In the genomic region with DNA sequence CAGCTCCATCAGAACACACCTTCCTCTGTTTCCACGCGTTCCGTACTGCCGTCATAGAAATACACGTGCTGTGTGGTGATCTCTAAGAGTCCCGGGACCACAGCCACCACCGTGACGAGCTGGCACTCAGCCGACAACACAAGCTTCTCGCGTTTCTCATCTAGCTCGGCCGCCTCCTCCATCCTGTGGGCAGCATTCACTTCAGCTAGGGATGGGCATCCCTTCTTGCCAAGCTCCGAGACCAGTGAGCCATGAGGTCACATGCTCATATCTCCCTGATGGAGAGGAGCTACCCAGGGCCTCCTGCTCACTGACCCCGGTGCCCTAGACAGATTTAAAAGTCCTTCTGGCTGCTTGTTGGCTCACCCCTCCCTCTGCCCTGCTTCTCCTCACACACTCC, we compare ENCODE assay signal across 20 mouse cellular contexts. TPM values are rescaled to one million over a fixed set of nuclear protein-coding genes. Genes with fewer than 3 reads are reported as not detected.
DNase-seq lines count a peak whose midpoint lies in the region; ATAC-seq and TF ChIP-seq lines count a peak whose summit lies in the region.
"Had no signal": no experiment of that assay in that cellular context is flagged by ENCODE, and none has a peak within 500 bp of the region (broad histone marks: within the 10 kb centered on the region; RNA-seq: fewer than 3 reads in every experiment).

No protein-coding gene starts in this region.

- intact Hi-C loops in left cerebral cortex, adult 2 months (cut with DNase I) = loop anchor here (5.0 kb wide), 1 partner anchor 152 kb away; no protein-coding TSS in a partner anchor

- DNase-seq in kidney, adult 11 months = peak; percentile 82
- DNase-seq in kidney, adult 18-20 months = peak; percentile 55
- DNase-seq in kidney, postnatal 0 days (ENCODE audit: low spot score) = peak; percentile 58
- no peak for DNase-seq in left cerebral cortex, adult 2 months (ENCODE audit: extremely low spot score in 1 of 2, low spot score in 2 of 2)
- DNase-seq in heart, adult 11 months = no peak
- no peak for DNase-seq in limb, embryonic 10.5 days (ENCODE audit: low spot score)
- DNase-seq: adrenal gland, postnatal 10 days; heart, postnatal 4 days; lung, adult 2 months; lung, postnatal 14 days; right cerebral cortex, adult 18-20 months had no signal

- H3K4me1 ChIP-seq in kidney, embryonic 14.5 days (ENCODE audit: control insufficient read depth, insufficient read depth, low read length) = peaks cover 9% of the 10 kb centered on the region; the same call in 1 of the 2 replicates
- H3K4me1 ChIP-seq in kidney, postnatal 0 days (replicated peaks; ENCODE audit: insufficient read depth, low read length) = peaks cover 1% of the 10 kb centered on the region; the same call in 1 of the 2 replicates
- H3K4me1 ChIP-seq in limb, embryonic 10.5 days = peaks cover 32% of the 10 kb centered on the region

- WGBS in kidney, embryonic 14.5 days = 65% methylated on average over 15 of the region's 15 CpGs
- 58% methylated on average over 15 of the region's 15 CpGs for WGBS in kidney, postnatal 0 days
- WGBS in limb, embryonic 10.5 days = 93% methylated on average over 15 of the region's 15 CpGs

- H3K27ac ChIP-seq in kidney, embryonic 14.5 days (ENCODE audit: low read depth, low read length) = no peak overlapping the region
- H3K27ac ChIP-seq in kidney, postnatal 0 days = no peak overlapping the region
- H3K27ac ChIP-seq in left cerebral cortex, adult 2 months = no peak overlapping the region
- H3K27ac ChIP-seq in limb, embryonic 10.5 days = no peak overlapping the region
- H3K27ac ChIP-seq: embryonic facial prominence, embryonic 13.5 days; forebrain, embryonic 12.5 days; hindbrain, embryonic 14.5 days; limb, embryonic 13.5 days; liver, embryonic 12.5 days; stomach, embryonic 15.5 days had no signal

- H3K9me3 ChIP-seq in kidney, embryonic 14.5 days (ENCODE audit: control insufficient read depth, low read length) = no peaks in the 10 kb centered on the region
- no peaks in the 10 kb centered on the region for H3K9me3 ChIP-seq in kidney, postnatal 0 days (replicated peaks; ENCODE audit: low read length)
- H3K9me3 ChIP-seq in limb, embryonic 10.5 days (replicated peaks) = no peaks in the 10 kb centered on the region
- H3K9me3 ChIP-seq: embryonic facial prominence, embryonic 13.5 days; forebrain, embryonic 12.5 days; limb, embryonic 13.5 days; liver, embryonic 12.5 days; stomach, embryonic 15.5 days had no signal

- H3K36me3 ChIP-seq in kidney, embryonic 14.5 days (ENCODE audit: control insufficient read depth, insufficient read depth, low read length) = peaks cover 4% of the 10 kb centered on the region; the same call in 1 of the 2 replicates
- H3K36me3 ChIP-seq in kidney, postnatal 0 days (ENCODE audit: insufficient read depth, low read length) = 0 out of 2 replicates have a peak, but pooled peaks cover 21% of the 10 kb centered on the region
- no peaks in the 10 kb centered on the region for H3K36me3 ChIP-seq in limb, embryonic 10.5 days
- H3K36me3 ChIP-seq: embryonic facial prominence, embryonic 13.5 days; forebrain, embryonic 12.5 days; limb, embryonic 13.5 days had no signal

- no peak overlapping the region for H3K4me3 ChIP-seq in kidney, embryonic 14.5 days (ENCODE audit: low read length)
- H3K4me3 ChIP-seq in kidney, postnatal 0 days (replicated peaks; ENCODE audit: low read depth, low read length) = no peak overlapping the region
- no peak overlapping the region for H3K4me3 ChIP-seq in left cerebral cortex, adult 2 months
- H3K4me3 ChIP-seq in limb, embryonic 10.5 days = no peak overlapping the region
- H3K4me3 ChIP-seq: embryonic facial prominence, embryonic 13.5 days; erythroblast, embryonic 14.5 days; forebrain, embryonic 12.5 days; limb, embryonic 13.5 days; liver, embryonic 12.5 days; stomach, embryonic 15.5 days had no signal

- no peak for ATAC-seq in kidney, embryonic 14.5 days (ENCODE audit: low FRiP score, low TSS enrichment)
- ATAC-seq in kidney, postnatal 0 days (replicated peaks; ENCODE audit: low FRiP score, low read depth) = 0 out of 2 replicates have a peak, but pooled peaks have one; percentile 6
- ATAC-seq: liver, embryonic 12.5 days had no signal

- no peak overlapping the region for H3K9ac ChIP-seq in kidney, embryonic 14.5 days (ENCODE audit: low read depth, low read length)
- H3K9ac ChIP-seq in kidney, postnatal 0 days (ENCODE audit: low read depth, low read length) = no peak overlapping the region
- H3K9ac ChIP-seq: embryonic facial prominence, embryonic 13.5 days; forebrain, embryonic 12.5 days; hindbrain, embryonic 14.5 days; limb, embryonic 13.5 days; liver, embryonic 12.5 days; stomach, embryonic 15.5 days had no signal

- H3K4me2 ChIP-seq in kidney, embryonic 14.5 days (replicated peaks; ENCODE audit: low read depth, low read length) = no peak overlapping the region
- no peak overlapping the region for H3K4me2 ChIP-seq in kidney, postnatal 0 days (ENCODE audit: low read length)
- H3K4me2 ChIP-seq: embryonic facial prominence, embryonic 13.5 days; forebrain, embryonic 12.5 days; hindbrain, embryonic 14.5 days; limb, embryonic 13.5 days; liver, embryonic 12.5 days; midbrain, embryonic 11.5 days; stomach, embryonic 15.5 days had no signal

- TF ChIP-seq CTCF in kidney, postnatal 0 days (IDR thresholded peaks at IDR 0.05; ENCODE audit: low read depth) = no peak
- no peak for TF ChIP-seq CTCF in left cerebral cortex, adult 2 months (IDR thresholded peaks at IDR 0.05)

- peaks cover 5% of the 10 kb centered on the region; the same call in 1 of the 2 replicates for H3K27me3 ChIP-seq in kidney, embryonic 14.5 days (ENCODE audit: control insufficient read depth, insufficient read depth, low read length)
- H3K27me3 ChIP-seq in kidney, postnatal 0 days (ENCODE audit: insufficient read depth, low read length) = no peaks in the 10 kb centered on the region
- H3K27me3 ChIP-seq in limb, embryonic 10.5 days (ENCODE audit: low read depth, poor library complexity, severe bottlenecking) = peaks cover 82% of the 10 kb centered on the region
- H3K27me3 ChIP-seq: liver, embryonic 12.5 days had no signal

RNA-seq across cellular contexts. Expression of a gene that starts 5.9 kb away (rescaled TPM):
- polyA plus RNA-seq in kidney, embryonic 14.5 days (2014; fragmentation: Nextera tagmentation; extraction: Ambion mirVana) = 23.6 and 64.4 TPM in 2 replicates
- 42.3 and 45.7 TPM in 2 replicates for polyA plus RNA-seq in kidney, postnatal 0 days (2015; fragmentation: Nextera tagmentation; extraction: Ambion mirVana)
- total RNA-seq in left cerebral cortex, adult 2 months (2021) = 1 to 10 TPM; 2.7 to 3.6 TPM
- 52.8 and 60.6 TPM in 2 replicates for polyA plus RNA-seq in limb, embryonic 10.5 days (2016; fragmentation: Nextera tagmentation; extraction: Ambion mirVana)

RNA-seq across cellular contexts. Expression of a gene that starts 23.8 kb away (rescaled TPM):
- polyA plus RNA-seq in kidney, embryonic 14.5 days (2014; fragmentation: Nextera tagmentation; extraction: Ambion mirVana) = 2.6 and 4.8 TPM in 2 replicates
- polyA plus RNA-seq in kidney, postnatal 0 days (2015; fragmentation: Nextera tagmentation; extraction: Ambion mirVana) = 2.9 and 3.9 TPM in 2 replicates
- total RNA-seq in left cerebral cortex, adult 2 months (2021) = 10 to 100 TPM; 12.6 to 14.4 TPM
- 0.73 and 0.76 TPM in 2 replicates for polyA plus RNA-seq in limb, embryonic 10.5 days (2016; fragmentation: Nextera tagmentation; extraction: Ambion mirVana)

RNA-seq across cellular contexts. Expression of a gene that starts 26.1 kb away (rescaled TPM):
- polyA plus RNA-seq in kidney, embryonic 14.5 days (2014; fragmentation: Nextera tagmentation; extraction: Ambion mirVana) = 160 and 193 TPM in 2 replicates
- polyA plus RNA-seq in kidney, postnatal 0 days (2015; fragmentation: Nextera tagmentation; extraction: Ambion mirVana) = 153 and 154 TPM in 2 replicates
- 10 to 100 TPM; 56.2 to 56.9 TPM for total RNA-seq in left cerebral cortex, adult 2 months (2021)
- polyA plus RNA-seq in limb, embryonic 10.5 days (2016; fragmentation: Nextera tagmentation; extraction: Ambion mirVana) = 164 and 175 TPM in 2 replicates

Comparison
In these comparisons a context has a peak if more than half of its experiments do, and no peak if none do; other contexts are left out.
1. DNase-seq: peak in kidney, adult 11 months (single experiment), kidney, adult 18-20 months (single experiment) and kidney, postnatal 0 days (single experiment); none in left cerebral cortex, adult 2 months (0 of 2), heart, adult 11 months (single experiment) and limb, embryonic 10.5 days (single experiment).